Mouse (Mus musculus) testis, adult 2 months (tissue): ENCODE measurements around the gene Gm20918. TPM values are rescaled to one million over a fixed set of nuclear protein-coding genes. Genes with fewer than 3 reads are reported as not detected.
"Not testable (repeated sequence)": the region's sequence is repeated elsewhere in the genome, so short reads cannot be mapped to it uniquely, and the experiment has no call there.

Source experiments
- H3K27ac ChIP-seq: fragments of 200-500 bp; 2 replicates; pipeline ENCODE4 v1.5.1; 2012; ENCODE audit warnings: low read depth, low read length; ENCODE audit not compliant: control insufficient read depth, insufficient read depth
- H3K27me3 ChIP-seq: fragments of 200-500 bp; 2 replicates; pipeline ENCODE4 v1.6.1; 2012; ENCODE audit warnings: mild to moderate bottlenecking, low read length, moderate library complexity; ENCODE audit not compliant: control insufficient read depth, insufficient read depth
- H3K36me3 ChIP-seq: fragments of 200-500 bp; 2 replicates; pipeline ENCODE4 v1.6.1; 2012; ENCODE audit warnings: mild to moderate bottlenecking, low read length; ENCODE audit not compliant: control insufficient read depth, insufficient read depth
- H3K4me1 ChIP-seq: fragments of 200-500 bp; 2 replicates; pipeline ENCODE4 v1.6.1; 2012; ENCODE audit warnings: low read length; ENCODE audit not compliant: control insufficient read depth, insufficient read depth
- H3K4me3 ChIP-seq: fragments of 200-500 bp; 2 replicates; pipeline ENCODE4 v1.5.1; 2012; ENCODE audit warnings: low read depth, mild to moderate bottlenecking, low read length, moderate library complexity, mixed read lengths; ENCODE audit not compliant: control insufficient read depth
- polyA plus RNA-seq: library from polyadenylated mRNA; depleted of rRNA; stranded (reverse); fragments of >200 nt; gene quantifications from 2 replicates; pipeline ENCODE4 v1.2.3, GENCODE M21; 2012; rRNA removed

The Gm20918 gene
- 0.57 and 1.3 TPM in 2 replicates for polyA plus RNA-seq

DNA sequence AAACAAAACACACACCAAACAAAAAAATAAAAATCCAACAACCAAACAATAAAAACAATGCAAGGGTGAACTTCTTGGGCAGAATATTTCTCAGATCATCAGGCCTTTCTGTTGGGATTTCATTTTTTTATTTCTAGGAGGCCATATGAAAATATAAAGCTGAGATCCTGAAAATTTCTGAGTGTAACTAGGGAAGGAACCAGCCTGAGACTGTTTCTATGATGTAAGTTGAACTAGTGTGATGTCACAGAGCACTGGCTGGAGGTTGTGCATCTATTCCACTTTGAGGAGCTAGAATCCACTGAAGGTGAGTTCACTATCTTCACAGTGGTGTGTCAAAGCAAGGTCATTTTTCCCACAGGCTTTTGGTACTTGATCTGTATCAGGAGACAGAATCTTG lies at the start of gene Gm20918:
TSS of gene Gm20918 (plus strand) at position 301 of the 400 bp plus-strand sequence.
- not testable (repeated sequence) for H3K36me3 ChIP-seq

More for the DNA sequence above, at the start of gene Gm20918:
- H3K27me3 ChIP-seq, H3K27ac ChIP-seq, H3K4me1 ChIP-seq, H3K4me3 ChIP-seq: not testable (repeated sequence)

Other genes starting within 250 kb of the Gm20918 start
- gene Gm21820, start 205.5 kb downstream of the Gm20918 start, polyA plus RNA-seq, result not detected in 2 replicates